Mouse (Mus musculus) embryonic facial prominence, embryonic 10.5 days (tissue): ENCODE measurements around the gene Cldn14. TPM values are rescaled to one million over a fixed set of nuclear protein-coding genes. Genes with fewer than 3 reads are reported as not detected.
A peak's percentile ranks its signal among the peaks of the same experiment; 100 is the strongest.

Source experiments
- DNase-seq: peaks from one replicate; pipeline ENCODE4 v3.0.0-alpha.2; 2017; ENCODE audit warnings: low spot score
- H3K27ac ChIP-seq: fragments of 300-500 bp; sonication (generic); replicated peaks from 2 replicates; pipeline ENCODE4 v1.5.1; 2016; ENCODE audit warnings: mild to moderate bottlenecking
- H3K27me3 ChIP-seq: fragments of 300-500 bp; sonication (generic); replicated peaks from 2 replicates; pipeline ENCODE4 v1.6.1; 2016; ENCODE audit warnings: low read depth, mild to moderate bottlenecking; ENCODE audit not compliant: poor library complexity, severe bottlenecking
- H3K36me3 ChIP-seq: fragments of 300-500 bp; sonication (generic); replicated peaks from 2 replicates; pipeline ENCODE4 v1.6.1; 2016; ENCODE audit warnings: mild to moderate bottlenecking, moderate library complexity
- H3K4me1 ChIP-seq: fragments of 300-500 bp; sonication (generic); 2 replicates; pipeline ENCODE4 v1.6.1; 2016
- H3K4me3 ChIP-seq: fragments of 300-500 bp; sonication (generic); 2 replicates; pipeline ENCODE4 v1.5.1; 2016; ENCODE audit warnings: mild to moderate bottlenecking, moderate library complexity
- H3K9me3 ChIP-seq: fragments of 300-500 bp; sonication (generic); 2 replicates; pipeline ENCODE4 v1.6.1; 2016; ENCODE audit warnings: mild to moderate bottlenecking
- WGBS: fragments of 180-500 bp; shearing (Covaris S2); methylation state at CpG from one replicate; pipeline ENCODE4 v1.1.7; 2016; 5-methylcytosine and 5-hydroxymethylcytosine counted together
- polyA plus RNA-seq: library from polyadenylated mRNA; unstranded; fragments of >200 nt; fragmentation: Nextera tagmentation; extraction: Ambion mirVana; gene quantifications from 2 replicates; pipeline ENCODE4 v1.2.1, GENCODE M21; 2016

The Cldn14 gene
- polyA plus RNA-seq, 1 experiment from 2014 or later = not detected

DNA sequence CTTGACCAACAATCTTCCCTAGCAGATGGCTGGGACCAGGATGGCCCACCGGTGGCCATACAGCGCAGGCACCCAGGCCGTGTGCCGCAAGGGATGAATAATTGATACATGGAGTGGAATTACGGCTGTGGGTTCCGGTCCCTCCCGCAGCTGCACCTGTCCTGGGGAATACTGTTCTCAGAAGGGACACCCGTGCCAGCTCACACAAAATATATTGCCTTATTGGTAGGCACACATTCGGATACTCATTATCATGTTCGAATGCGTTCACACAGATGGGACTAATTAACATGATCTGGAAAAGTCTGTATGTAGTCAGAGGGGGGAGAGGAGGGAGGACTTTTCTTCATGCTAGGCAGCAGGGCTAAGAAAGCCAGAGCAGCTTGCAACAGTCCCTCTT is 37.6 kb downstream of the Cldn14 start:
- Histone ChIP-seq H3K27ac (no peak overlapping the region), H3K27me3 (peaks cover 9% of the 10 kb centered on the region; the same call in 1 of the 2 replicates), H3K4me1 (peaks cover 22% of the 10 kb centered on the region), H3K4me3 (no peak overlapping the region), H3K9me3 (no peaks in the 10 kb centered on the region; the same call in 1 of the 2 replicates), H3K36me3 (no peaks in the 10 kb centered on the region)
- no peak for DNase-seq
- 85% methylated on average over 11 of the region's 11 CpGs for WGBS

DNA sequence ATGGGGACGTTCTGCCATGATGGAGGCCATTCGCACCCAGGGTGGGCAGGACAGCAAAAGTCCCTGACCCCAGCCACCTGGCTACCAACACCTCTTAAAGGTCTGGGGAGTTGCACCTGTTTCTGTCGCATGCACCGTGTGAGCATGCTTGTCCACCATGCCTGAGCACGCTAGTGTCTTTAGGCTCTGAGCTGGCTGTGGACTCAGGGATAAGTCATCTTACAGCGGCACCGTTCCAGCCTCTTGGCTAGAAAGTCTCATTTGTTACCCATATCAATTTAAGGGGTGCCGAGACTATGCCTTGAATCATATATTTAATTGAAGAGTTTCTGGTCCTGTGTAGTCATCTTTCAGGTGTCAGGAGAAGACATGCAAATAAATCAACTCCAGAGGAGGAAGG is 40.7 kb downstream of the Cldn14 start:
- 93% methylated on average over 8 of the region's 8 CpGs for WGBS
- Histone ChIP-seq H3K9me3 (no peaks in the 10 kb centered on the region), H3K4me3 (no peak overlapping the region), H3K4me1 (peaks cover 9% of the 10 kb centered on the region), H3K27ac (no peak overlapping the region), H3K36me3 (no peaks in the 10 kb centered on the region), H3K27me3 (peaks cover 14% of the 10 kb centered on the region; the same call in 1 of the 2 replicates)
- no peak for DNase-seq

DNA sequence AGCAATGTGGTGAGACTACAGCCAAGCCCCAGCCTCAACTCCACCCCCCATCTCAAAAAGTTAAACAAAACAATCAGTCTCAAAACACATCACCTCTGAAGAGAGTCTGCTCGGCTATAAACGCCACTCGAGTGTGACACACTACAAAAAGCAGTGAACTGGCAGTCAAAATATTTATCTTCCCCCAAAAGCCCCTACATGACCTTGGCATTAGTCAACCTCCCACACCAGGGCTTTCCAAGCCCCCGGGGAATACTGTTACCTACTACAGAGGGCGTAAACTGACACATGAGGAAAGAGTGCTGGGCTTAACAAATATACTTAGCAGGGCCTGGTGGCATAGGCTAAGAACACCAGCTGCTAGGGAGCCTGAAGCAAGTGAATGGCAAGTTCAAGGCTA is 46.4 kb downstream of the Cldn14 start:
- H3K4me3 ChIP-seq = no peak overlapping the region
- DNase-seq = no peak
- H3K4me1 ChIP-seq = 0 out of 2 replicates have a peak, but pooled peaks cover 2% of the 10 kb centered on the region
- H3K36me3 ChIP-seq = no peaks in the 10 kb centered on the region
- no peaks in the 10 kb centered on the region for H3K9me3 ChIP-seq
- no peak overlapping the region for H3K27ac ChIP-seq
- 50% methylated on average over 5 of the region's 5 CpGs for whole genome bisulfite sequencing
- H3K27me3 ChIP-seq = peaks cover 10% of the 10 kb centered on the region; the same call in 1 of the 2 replicates

DNA sequence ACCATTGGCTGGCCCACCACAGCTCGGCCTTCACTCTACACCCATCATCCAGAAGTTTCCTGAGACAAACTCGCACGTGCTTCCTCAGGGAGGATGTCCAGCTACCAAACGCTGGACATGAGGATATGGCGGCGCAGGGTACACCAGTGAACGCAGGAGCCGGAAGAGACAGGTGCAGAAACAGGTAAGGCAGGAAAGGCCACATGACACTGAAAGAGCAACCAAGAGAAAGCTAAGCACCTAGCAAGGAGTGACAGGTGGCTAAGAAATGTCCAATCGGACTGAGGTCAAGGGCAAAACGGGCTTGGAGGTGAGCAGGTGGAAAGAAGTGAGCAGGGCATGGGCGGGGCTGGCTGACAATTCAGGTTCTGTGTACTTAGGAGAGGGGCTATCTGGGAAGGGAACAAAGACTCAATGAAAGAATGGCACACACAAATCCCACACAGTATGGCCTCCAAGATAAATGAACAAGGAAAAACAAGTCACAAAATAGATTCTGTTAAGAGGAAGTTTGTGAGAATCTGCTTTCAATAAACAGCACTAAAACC is 47.5 kb downstream of the Cldn14 start:
- Histone ChIP-seq H3K27me3 (peaks cover 10% of the 10 kb centered on the region; the same call in 1 of the 2 replicates), H3K9me3 (no peaks in the 10 kb centered on the region), H3K27ac (no peak overlapping the region), H3K4me3 (no peak overlapping the region), H3K4me1 (0 out of 2 replicates have a peak, but pooled peaks cover 2% of the 10 kb centered on the region), H3K36me3 (no peaks in the 10 kb centered on the region)
- 87% methylated on average over 11 of the region's 11 CpGs for WGBS
- DNase-seq = no peak

DNA sequence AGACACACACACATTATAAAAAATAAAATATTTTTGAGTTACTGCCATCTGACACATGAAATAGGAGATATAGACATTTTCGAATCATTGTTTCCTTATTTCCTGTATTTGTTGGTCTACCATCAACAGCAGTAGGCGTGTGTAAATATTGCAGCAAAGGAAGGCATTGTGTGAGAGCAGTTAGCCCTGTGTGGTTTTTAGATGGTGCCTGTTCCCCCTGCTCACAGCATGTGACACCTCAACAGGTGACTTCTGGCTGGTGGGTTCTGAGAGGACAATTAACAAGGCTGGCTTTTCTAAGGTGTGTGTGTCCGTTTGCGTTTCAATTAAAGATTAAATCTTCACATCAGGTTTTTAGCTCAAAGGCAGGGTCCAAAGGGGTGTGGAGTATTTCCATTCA is 48.1 kb downstream of the Cldn14 start:
- 0 out of 2 replicates have a peak, but pooled peaks cover 2% of the 10 kb centered on the region for H3K4me1 ChIP-seq
- H3K36me3 ChIP-seq = no peaks in the 10 kb centered on the region
- H3K27me3 ChIP-seq = peaks cover 10% of the 10 kb centered on the region; the same call in 1 of the 2 replicates
- no peak overlapping the region for H3K27ac ChIP-seq
- no peaks in the 10 kb centered on the region for H3K9me3 ChIP-seq
- H3K4me3 ChIP-seq = no peak overlapping the region
- WGBS = 88% methylated on average over 4 of the region's 4 CpGs
- no peak for DNase-seq

DNA sequence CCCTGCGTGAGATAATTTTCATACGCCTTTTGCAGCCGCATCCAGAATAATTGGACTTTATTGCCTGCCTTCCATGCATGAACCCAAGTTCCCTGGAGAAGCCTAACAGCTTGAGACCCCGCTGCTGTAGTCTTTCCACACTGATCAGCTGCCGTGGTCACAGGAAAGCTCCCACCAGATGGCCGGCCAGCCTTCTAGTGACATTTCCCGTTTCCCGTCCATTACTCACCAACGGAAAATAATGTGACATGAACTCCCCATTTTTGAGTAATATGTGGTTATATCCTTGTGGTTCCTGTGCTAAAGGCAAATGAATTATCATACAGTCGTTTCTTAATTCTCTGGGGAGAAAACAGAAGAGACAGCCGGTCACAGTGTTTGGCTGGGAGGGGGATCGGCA is 51.2 kb downstream of the Cldn14 start:
- H3K4me3 ChIP-seq = no peak overlapping the region
- 89% methylated on average over 12 of the region's 12 CpGs for WGBS
- no peaks in the 10 kb centered on the region for H3K9me3 ChIP-seq
- 0 out of 2 replicates have a peak, but pooled peaks cover 5% of the 10 kb centered on the region for H3K27me3 ChIP-seq
- no peaks in the 10 kb centered on the region for H3K36me3 ChIP-seq
- H3K27ac ChIP-seq = no peak overlapping the region
- 0 out of 2 replicates have a peak, but pooled peaks cover 2% of the 10 kb centered on the region for H3K4me1 ChIP-seq
- DNase-seq = no peak

DNA sequence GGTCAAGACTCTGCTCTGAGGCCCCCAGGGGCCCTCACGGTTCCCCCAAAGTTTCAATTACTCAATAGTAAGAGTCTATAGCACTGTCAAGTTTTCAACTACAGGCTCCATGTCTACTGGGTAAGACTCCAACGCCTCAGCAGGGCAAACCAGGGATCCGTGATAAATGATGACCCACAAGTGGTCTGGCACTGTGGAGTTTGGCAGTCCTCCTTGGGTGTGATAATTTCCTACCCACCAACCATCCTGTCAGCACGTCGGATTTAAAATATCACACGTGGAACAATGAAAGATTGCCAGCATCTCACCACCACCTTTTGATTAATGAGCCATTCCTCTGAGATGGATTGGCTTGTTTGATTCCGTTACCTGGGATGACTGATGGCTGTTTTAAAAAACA is 51.7 kb downstream of the Cldn14 start:
- H3K36me3 ChIP-seq = no peaks in the 10 kb centered on the region
- 89% methylated on average over 7 of the region's 7 CpGs for WGBS

DNA sequence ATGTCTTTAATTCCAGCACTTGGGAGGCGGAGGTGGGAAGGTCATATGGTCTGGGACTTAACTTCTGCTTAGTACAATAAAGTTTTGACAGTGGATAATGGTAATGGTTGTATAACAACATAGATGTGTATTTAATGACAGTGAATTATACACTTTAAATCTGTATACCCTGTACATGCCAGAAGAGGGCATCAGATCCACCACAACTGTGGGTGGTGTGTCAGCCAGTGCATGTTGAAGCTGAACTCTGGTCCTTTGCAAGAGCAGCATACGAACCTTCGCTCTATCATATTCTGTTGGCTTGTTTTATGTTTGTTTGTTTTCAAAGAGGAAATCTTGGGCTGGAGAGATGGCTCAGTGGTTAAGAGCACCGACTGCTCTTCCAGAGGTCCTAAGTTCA is 61.2 kb downstream of the Cldn14 start:
- DNase-seq = no peak
- 89% methylated on average over 4 of the region's 4 CpGs for WGBS

More for the DNA sequence above, 51.7 kb downstream of the Cldn14 start:
- 0 out of 2 replicates have a peak, but pooled peaks cover 5% of the 10 kb centered on the region for H3K27me3 ChIP-seq
- no peak overlapping the region for H3K27ac ChIP-seq
- no peak overlapping the region for H3K4me3 ChIP-seq
- H3K4me1 ChIP-seq = no peaks in the 10 kb centered on the region
- no peak for DNase-seq
- no peaks in the 10 kb centered on the region for H3K9me3 ChIP-seq

DNA sequence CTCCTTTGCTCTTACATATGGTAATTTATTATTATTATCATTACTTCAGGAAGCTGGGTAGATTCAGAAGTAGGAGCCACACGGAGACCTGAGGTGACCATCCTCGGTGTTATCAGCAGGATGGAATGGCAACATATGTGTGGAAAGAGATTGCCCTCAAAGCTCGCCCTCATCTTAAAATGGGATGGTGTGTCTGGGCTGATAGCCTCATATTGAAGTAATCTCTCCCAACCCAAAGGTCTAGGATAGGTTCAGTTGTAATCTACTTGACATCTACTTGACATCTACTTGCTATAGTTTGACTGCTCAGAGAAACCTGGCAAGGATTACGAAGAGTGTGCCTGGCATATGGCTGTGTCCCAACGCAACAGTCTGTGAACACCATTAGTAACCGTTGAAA is 64.3 kb downstream of the Cldn14 start:
- Histone ChIP-seq H3K4me3 (no peak overlapping the region), H3K27ac (no peak overlapping the region), H3K36me3 (no peaks in the 10 kb centered on the region), H3K4me1 (peaks cover 31% of the 10 kb centered on the region), H3K27me3 (peaks cover 35% of the 10 kb centered on the region), H3K9me3 (no peaks in the 10 kb centered on the region)
- no peak for DNase-seq
- WGBS = 89% methylated on average over 6 of the region's 6 CpGs

More for the DNA sequence above, 61.2 kb downstream of the Cldn14 start:
- peaks cover 6% of the 10 kb centered on the region for H3K4me1 ChIP-seq
- no peak overlapping the region for H3K4me3 ChIP-seq
- H3K9me3 ChIP-seq = no peaks in the 10 kb centered on the region
- peaks cover 43% of the 10 kb centered on the region for H3K27me3 ChIP-seq
- no peak overlapping the region for H3K27ac ChIP-seq
- H3K36me3 ChIP-seq = no peaks in the 10 kb centered on the region

DNA sequence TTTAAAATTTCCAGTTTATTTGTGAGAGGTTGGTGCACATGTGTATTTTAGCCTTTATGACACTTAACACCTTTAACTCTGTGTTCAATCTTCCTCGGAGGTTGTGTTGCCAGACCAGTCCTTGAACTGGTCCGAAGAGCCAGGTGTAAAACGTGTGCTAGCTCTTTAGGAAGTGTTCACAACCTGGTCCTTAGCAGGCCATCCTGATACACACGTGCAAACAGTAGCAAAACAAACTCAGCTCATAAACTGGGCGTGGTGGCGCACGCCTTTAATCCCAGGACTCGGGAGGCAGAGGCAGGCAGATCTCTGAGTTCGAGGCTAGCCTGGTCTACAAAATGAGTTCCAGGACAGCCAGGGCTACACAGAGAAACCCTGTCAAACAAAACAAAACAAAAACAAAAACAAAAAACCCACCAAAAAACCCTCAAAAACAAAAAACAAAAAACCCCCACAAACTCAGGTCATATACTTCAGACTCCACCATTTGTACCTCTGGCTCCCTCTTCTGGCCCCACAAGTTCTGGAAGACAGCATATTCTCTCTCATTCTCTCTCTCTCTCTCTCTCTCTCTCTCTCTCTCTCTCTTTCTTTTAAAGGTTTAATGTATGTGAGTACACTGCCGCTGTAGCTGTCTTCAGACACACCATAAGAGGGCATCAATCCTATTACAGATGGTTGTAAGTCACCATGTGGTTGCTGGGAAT is 65.7 kb downstream of the Cldn14 start:
- 91% methylated on average over 10 of the region's 10 CpGs for WGBS
- Histone ChIP-seq H3K27ac (no peak overlapping the region), H3K9me3 (no peaks in the 10 kb centered on the region), H3K27me3 (peaks cover 33% of the 10 kb centered on the region), H3K4me1 (peaks cover 39% of the 10 kb centered on the region), H3K4me3 (no peak overlapping the region), H3K36me3 (no peaks in the 10 kb centered on the region)
- no peak for DNase-seq

DNA sequence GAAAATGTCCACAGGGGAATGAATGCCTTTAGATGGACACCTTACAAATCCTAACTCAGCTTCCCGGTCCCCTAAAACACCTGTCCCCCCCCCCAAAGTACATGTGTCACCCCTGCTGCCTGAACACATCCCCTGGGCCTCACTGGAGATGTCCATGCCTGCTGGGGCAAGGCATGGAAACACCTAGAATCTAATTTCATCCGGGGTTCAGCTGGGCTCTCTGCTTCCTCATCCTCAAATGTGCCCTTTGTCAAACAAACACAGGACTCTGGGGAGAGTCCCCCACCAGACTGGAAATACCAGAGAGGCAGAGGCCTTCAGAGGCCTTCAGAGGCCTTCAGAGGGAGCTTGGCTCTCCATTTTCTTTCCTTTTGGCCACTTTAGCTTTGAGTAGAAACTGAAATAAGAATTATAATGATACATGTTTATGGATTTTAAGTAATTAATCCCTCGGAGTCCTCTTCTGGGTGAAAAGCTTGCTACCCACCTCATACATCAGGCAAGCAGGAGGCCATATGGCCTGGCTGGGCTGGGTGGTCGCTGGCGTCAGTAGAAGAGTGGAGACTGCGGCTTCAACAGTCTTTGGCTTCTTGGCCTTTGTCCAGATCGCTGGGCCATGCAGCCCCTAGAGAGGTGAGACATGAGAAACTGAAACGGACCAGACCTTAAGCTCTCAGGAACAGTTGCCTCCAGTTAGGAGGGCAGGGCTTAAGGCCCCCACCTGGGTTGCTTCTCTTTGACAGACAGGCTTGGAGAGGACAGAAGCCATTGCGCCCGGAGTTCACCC is 66.7 kb downstream of the Cldn14 start:
- Histone ChIP-seq H3K27me3 (peaks cover 39% of the 10 kb centered on the region), H3K36me3 (no peaks in the 10 kb centered on the region), H3K4me1 (peaks cover 39% of the 10 kb centered on the region), H3K4me3 (no peak overlapping the region), H3K27ac (peak overlapping the region; percentile 61), H3K9me3 (no peaks in the 10 kb centered on the region)
- WGBS = 82% methylated on average over 10 of the region's 10 CpGs
- no peak for DNase-seq

DNA sequence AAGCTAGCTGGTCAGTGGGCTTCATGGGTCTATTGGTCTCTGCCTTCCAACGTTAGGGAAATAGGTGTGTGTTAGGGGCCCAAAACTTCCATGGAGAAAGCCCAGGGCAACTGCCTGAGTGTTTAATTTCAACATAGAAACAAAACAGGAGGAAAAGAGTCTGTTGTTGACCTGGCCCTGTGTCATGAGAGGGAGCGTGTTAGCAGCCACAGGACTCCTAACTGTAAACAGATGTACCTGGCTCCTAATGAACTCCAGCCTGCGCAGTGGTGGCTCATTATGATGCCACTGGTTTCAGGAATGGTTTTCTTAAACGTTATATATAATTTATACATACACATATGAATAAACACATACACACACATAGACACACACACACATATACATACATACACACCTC is 68.7 kb downstream of the Cldn14 start:
- peak; percentile 59 for DNase-seq
- H3K27me3 ChIP-seq = peaks cover 55% of the 10 kb centered on the region
- no peaks in the 10 kb centered on the region for H3K9me3 ChIP-seq
- peaks cover 49% of the 10 kb centered on the region for H3K4me1 ChIP-seq
- H3K4me3 ChIP-seq = no peak overlapping the region
- WGBS = 42% methylated on average over 4 of the region's 4 CpGs
- no peak overlapping the region for H3K27ac ChIP-seq
- H3K36me3 ChIP-seq = no peaks in the 10 kb centered on the region
